Mouse (Mus musculus) cortical plate, adult 2 months (tissue): ENCODE data around the gene Gnaq. TPM values are rescaled to one million over a fixed set of nuclear protein-coding genes. Genes with fewer than 3 reads are reported as not detected.

Experiments
- H3K27ac ChIP-seq: fragments of 200-500 bp; 2 replicates; pipeline ENCODE4 v1.5.1; 2012; ENCODE audit warnings: low read length, control low read depth, inconsistent platforms; ENCODE audit not compliant: insufficient read depth
- H3K4me1 ChIP-seq: fragments of 200-500 bp; 2 replicates; pipeline ENCODE4 v1.6.1; 2011; ENCODE audit warnings: low read length; ENCODE audit not compliant: control insufficient read depth, insufficient read depth
- H3K4me3 ChIP-seq: fragments of 200-500 bp; 2 replicates; pipeline ENCODE4 v1.5.1; 2011; ENCODE audit warnings: mild to moderate bottlenecking, low read length, control low read depth; ENCODE audit not compliant: insufficient read depth
- CTCF ChIP-seq: fragments of 200-500 bp; IDR thresholded peaks from 2 replicates; pipeline ENCODE4 v1.5.1; 2011; ENCODE audit warnings: mild to moderate bottlenecking, control low read depth, low read length; ENCODE audit not compliant: insufficient read depth; ENCODE audit errors: extremely low read depth
- POLR2A ChIP-seq: fragments of 200-500 bp; IDR thresholded peaks from 2 replicates; pipeline ENCODE4 v1.6.1; 2011; ENCODE audit warnings: mild to moderate bottlenecking, low read length, control low read depth; ENCODE audit not compliant: insufficient read depth; ENCODE audit errors: extremely low read depth
- polyA plus RNA-seq: library from polyadenylated mRNA; depleted of rRNA; stranded (reverse); fragments of >200 nt; gene quantifications from 2 replicates; pipeline ENCODE4 v1.2.3, GENCODE M21; 2012

The Gnaq gene
- polyA plus RNA-seq, 1 experiment: 59.1 TPM

DNA sequence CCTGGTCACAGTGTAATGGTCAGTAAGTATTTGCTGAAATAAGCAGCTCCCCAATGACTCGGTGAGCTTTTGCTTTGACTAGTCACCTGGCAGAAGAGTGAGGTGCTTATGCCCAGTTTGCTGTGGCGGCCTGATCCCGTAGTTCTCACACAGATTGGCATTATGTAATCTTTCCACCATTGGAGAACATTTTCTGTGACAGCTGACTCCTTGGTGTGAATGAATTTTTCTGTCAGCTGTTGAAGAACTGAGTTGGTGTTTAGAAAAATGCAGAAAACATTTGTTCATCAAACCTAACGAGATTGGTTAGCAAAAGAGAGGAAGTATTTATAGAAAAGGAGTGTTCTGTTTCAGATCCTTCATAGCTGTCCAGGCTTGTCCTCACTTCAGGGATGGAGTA lies 34.6 kb downstream of the Gnaq start:
- TF ChIP-seq CTCF (no peak), POLR2A (no peak)
- H3K4me3 ChIP-seq: no peak overlapping the region
- no peak overlapping the region for H3K27ac ChIP-seq
- peaks cover 10% of the 10 kb centered on the region for H3K4me1 ChIP-seq

DNA sequence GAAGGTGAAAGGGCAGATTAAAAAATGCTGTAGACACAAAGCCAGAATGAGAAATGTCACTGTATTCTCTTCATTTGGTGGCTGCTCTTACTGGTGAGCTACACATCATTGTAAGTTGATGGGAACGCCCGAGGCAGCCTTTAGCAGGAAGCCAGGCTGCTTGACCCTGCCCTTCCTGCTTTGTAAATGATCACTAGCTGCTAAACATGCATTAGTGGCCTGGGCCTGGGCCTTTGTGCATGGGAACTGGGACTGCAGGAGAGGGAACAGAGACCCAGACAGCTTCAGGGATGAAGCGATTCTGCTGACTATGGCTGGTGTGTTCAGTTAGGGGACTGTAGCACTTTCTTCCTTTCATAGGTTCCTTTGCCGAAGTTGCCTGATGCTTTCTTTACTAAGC lies 35.6 kb downstream of the Gnaq start:
- H3K4me3 ChIP-seq: no peak overlapping the region
- H3K4me1 ChIP-seq: peaks cover 12% of the 10 kb centered on the region
- no peak for TF ChIP-seq CTCF
- TF ChIP-seq POLR2A: no peak
- H3K27ac ChIP-seq: peak overlapping the region; percentile 2; the same call in 1 of the 2 replicates

GRCm38 (mm10) chr19:16168653-16169198 lies 36.1 kb downstream of the Gnaq start:
- no peak for TF ChIP-seq CTCF
- no peak for TF ChIP-seq POLR2A
- no peak overlapping the region for H3K4me3 ChIP-seq
- H3K4me1 ChIP-seq: peaks cover 14% of the 10 kb centered on the region
- peak overlapping the region; percentile 2; the same call in 1 of the 2 replicates for H3K27ac ChIP-seq

- peaks cover 14% of the 10 kb centered on the region for H3K4me1 ChIP-seq
- TF ChIP-seq CTCF (no peak), POLR2A (no peak)
Observed at GRCm38 (mm10) chr19:16170724-16171123, 38.1 kb downstream of the Gnaq start.

GRCm38 (mm10) chr19:16173721-16174120 lies 41.1 kb downstream of the Gnaq start:
- TF ChIP-seq POLR2A (no peak), CTCF (no peak)

More at GRCm38 (mm10) chr19:16170724-16171123, 38.1 kb downstream of the Gnaq start:
- H3K27ac ChIP-seq: no peak overlapping the region
- no peak overlapping the region for H3K4me3 ChIP-seq

GRCm38 (mm10) chr19:16176426-16176825 lies 43.8 kb downstream of the Gnaq start:
- Histone ChIP-seq H3K27ac (no peak overlapping the region), H3K4me3 (no peak overlapping the region), H3K4me1 (peaks cover 21% of the 10 kb centered on the region)
- no peak for TF ChIP-seq POLR2A
- TF ChIP-seq CTCF: no peak

More at GRCm38 (mm10) chr19:16173721-16174120, 41.1 kb downstream of the Gnaq start:
- H3K4me3 ChIP-seq: no peak overlapping the region
- peaks cover 15% of the 10 kb centered on the region for H3K4me1 ChIP-seq
- H3K27ac ChIP-seq: no peak overlapping the region

GRCm38 (mm10) chr19:16177139-16177727 lies 44.6 kb downstream of the Gnaq start:
- Histone ChIP-seq H3K4me1 (peaks cover 24% of the 10 kb centered on the region), H3K27ac (no peak overlapping the region), H3K4me3 (no peak overlapping the region)
- TF ChIP-seq CTCF (no peak), POLR2A (no peak)

GRCm38 (mm10) chr19:16181258-16181657 lies 48.6 kb downstream of the Gnaq start:
- no peak for TF ChIP-seq POLR2A
- no peak for TF ChIP-seq CTCF
- no peak overlapping the region for H3K4me3 ChIP-seq
- H3K4me1 ChIP-seq: peaks cover 25% of the 10 kb centered on the region
- H3K27ac ChIP-seq: no peak overlapping the region

DNA sequence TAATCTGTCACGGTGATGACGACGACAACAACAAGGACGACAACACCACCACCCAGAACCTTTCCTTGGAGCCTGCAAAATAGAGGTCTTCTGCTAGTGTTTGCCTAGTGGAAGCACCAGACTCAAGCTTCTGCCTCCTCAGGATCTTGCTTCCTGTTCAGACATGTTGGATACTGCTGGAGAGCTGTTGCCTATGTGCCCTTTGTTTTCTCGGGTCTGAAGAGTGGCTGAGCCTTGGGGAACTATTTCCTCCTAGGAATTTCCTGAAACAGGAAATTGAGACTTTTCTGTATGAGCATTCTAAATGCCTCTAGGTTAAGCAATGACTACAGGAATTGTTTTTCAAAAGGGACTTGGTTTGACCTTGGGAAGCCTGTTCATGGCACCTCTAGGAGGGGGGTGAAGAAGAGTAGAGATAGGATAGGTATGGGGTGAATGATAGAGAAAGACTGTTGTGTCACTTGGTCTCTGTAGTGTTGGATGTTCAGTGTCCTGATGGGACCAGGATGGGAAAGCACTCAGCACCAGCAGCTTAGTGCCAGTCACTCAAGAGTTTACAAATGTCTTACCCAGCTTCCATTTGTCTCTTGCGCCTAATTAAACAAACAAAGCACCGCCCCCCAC lies 49.3 kb downstream of the Gnaq start:
- peaks cover 25% of the 10 kb centered on the region for H3K4me1 ChIP-seq
- no peak overlapping the region for H3K27ac ChIP-seq
- H3K4me3 ChIP-seq: no peak overlapping the region
- TF ChIP-seq POLR2A (no peak), CTCF (no peak)

GRCm38 (mm10) chr19:16183592-16184365 lies 51.1 kb downstream of the Gnaq start:
- H3K27ac ChIP-seq: no peak overlapping the region
- TF ChIP-seq POLR2A (no peak), CTCF (no peak)

More at GRCm38 (mm10) chr19:16183592-16184365, 51.1 kb downstream of the Gnaq start:
- no peak overlapping the region for H3K4me3 ChIP-seq
- H3K4me1 ChIP-seq: peaks cover 17% of the 10 kb centered on the region
